Mouse (Mus musculus) ovary, postnatal 36 days (tissue): ENCODE measurements around the gene 1700025F22Rik.
"Not testable (repeated sequence)": the region's sequence is repeated elsewhere in the genome, so short reads cannot be mapped to it uniquely, and the experiment has no call there.

Experiments used
- DNase-seq: peaks from one replicate; pipeline ENCODE4 v3.0.0; 2022; ENCODE audit warnings: low spot score, mixed read lengths

The 1700025F22Rik gene

GRCm38 (mm10) chr19:11165172-11165571 is at the start of gene 1700025F22Rik:
Gene 1700025F22Rik, minus strand, starts transcription at chr19:11165320.
- DNase-seq: peak; percentile 9

- no peak for DNase-seq
Observed at GRCm38 (mm10) chr19:11196546-11196945, 31.4 kb upstream of the 1700025F22Rik start, which contains the start of gene Ms4a13. Gene Ms4a13, minus strand, starts transcription at chr19:11196737.

GRCm38 (mm10) chr19:11192552-11192951 is 27.4 kb upstream of the 1700025F22Rik start:
- DNase-seq: no peak

- no peak for DNase-seq
Observed at GRCm38 (mm10) chr19:11184121-11184520, 19.0 kb upstream of the 1700025F22Rik start.

GRCm38 (mm10) chr19:11177464-11177863 is 12.3 kb upstream of the 1700025F22Rik start:
- no peak for DNase-seq

GRCm38 (mm10) chr19:11157890-11158289 is 7.2 kb downstream of the 1700025F22Rik start:
- not testable (repeated sequence) for DNase-seq

GRCm38 (mm10) chr19:11135336-11135735 is 29.8 kb downstream of the 1700025F22Rik start:
- DNase-seq: no peak

- no peak for DNase-seq
Observed at GRCm38 (mm10) chr19:11134852-11135251, 30.3 kb downstream of the 1700025F22Rik start.

- not testable (repeated sequence) for DNase-seq
Observed at GRCm38 (mm10) chr19:11130776-11131175, 34.3 kb downstream of the 1700025F22Rik start, which contains the start of gene 1700017D01Rik. Gene 1700017D01Rik, minus strand, starts transcription at chr19:11130876.

- DNase-seq: no peak
Observed at GRCm38 (mm10) chr19:11129702-11130101, 35.4 kb downstream of the 1700025F22Rik start.

GRCm38 (mm10) chr19:11121016-11121420 is 44.1 kb downstream of the 1700025F22Rik start:
- DNase-seq: peak; percentile 23

- DNase-seq: no peak
Observed at GRCm38 (mm10) chr19:11119338-11119737, 45.8 kb downstream of the 1700025F22Rik start.

- DNase-seq: no peak
Observed at GRCm38 (mm10) chr19:11107746-11108145, 57.4 kb downstream of the 1700025F22Rik start.

GRCm38 (mm10) chr19:11101880-11102279 is 63.2 kb downstream of the 1700025F22Rik start:
- DNase-seq: no peak

- no peak for DNase-seq
Observed at GRCm38 (mm10) chr19:11098401-11098800, 66.7 kb downstream of the 1700025F22Rik start.

- peak; percentile 11 for DNase-seq
Observed at GRCm38 (mm10) chr19:11092131-11092530, 73.0 kb downstream of the 1700025F22Rik start.
